Mouse (Mus musculus): Measurements from ENCODE around the gene Pcdh7.

DNA sequence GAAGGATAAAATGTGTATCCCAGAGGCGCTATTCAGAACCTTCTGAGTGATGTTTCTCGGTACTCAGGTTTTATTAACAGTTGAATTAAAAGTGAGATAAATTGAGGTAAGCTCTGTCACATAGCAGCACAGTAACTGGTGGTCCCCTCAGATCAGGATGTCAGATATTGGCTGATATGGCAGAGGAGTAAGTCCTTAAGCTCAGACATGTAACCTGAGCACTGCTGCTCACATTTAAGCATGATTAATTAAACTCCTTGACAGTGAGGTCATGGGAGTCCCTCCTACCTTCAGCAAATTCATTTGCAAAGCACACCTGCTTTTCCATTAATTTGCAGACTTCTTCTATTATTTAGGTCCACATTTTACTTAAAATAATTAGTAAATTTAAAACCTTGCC is 102.0 kb downstream of the Pcdh7 start:
- TF ChIP-seq CTCF (conservative IDR thresholded peaks at IDR 0.05; ENCODE audit: low read length) (no peak), NANOG (IDR thresholded peaks at IDR 0.05; ENCODE audit: borderline replicate concordance, low read length) (no peak), POU5F1 (IDR thresholded peaks at IDR 0.05; ENCODE audit: borderline replicate concordance, low read length) (no peak)
